Mouse (Mus musculus) kidney, embryonic 15.5 days (tissue): ENCODE data around the gene Pld5. TPM values are rescaled to one million over a fixed set of nuclear protein-coding genes. Genes with fewer than 3 reads are reported as not detected.

ENCODE experiments used
- ATAC-seq: fragments of 200-750 bp; cut with Nextera tagmentation; replicated peaks from 2 replicates; pipeline ENCODE4 v1.8.0; 2017; ENCODE audit warnings: moderate TSS enrichment; ENCODE audit not compliant: low FRiP score
- H3K27ac ChIP-seq: fragments of 300-500 bp; sonication (generic); 2 replicates; pipeline ENCODE4 v1.5.1; 2015; ENCODE audit warnings: mild to moderate bottlenecking, inconsistent platforms
- H3K27me3 ChIP-seq: fragments of 300-500 bp; sonication (generic); 2 replicates; pipeline ENCODE4 v1.6.1; 2015; ENCODE audit warnings: inconsistent platforms
- H3K36me3 ChIP-seq: fragments of 300-500 bp; sonication (generic); 2 replicates; pipeline ENCODE4 v1.6.1; 2015; ENCODE audit warnings: inconsistent platforms
- H3K4me1 ChIP-seq: fragments of 300-500 bp; sonication (generic); 2 replicates; pipeline ENCODE4 v1.6.1; 2015; ENCODE audit warnings: inconsistent platforms
- H3K4me2 ChIP-seq: fragments of 300-500 bp; sonication (generic); 2 replicates; pipeline ENCODE4 v1.6.1; 2015; ENCODE audit warnings: moderate library complexity, mild to moderate bottlenecking, inconsistent platforms
- H3K4me3 ChIP-seq: fragments of 300-500 bp; sonication (generic); replicated peaks from 2 replicates; pipeline ENCODE4 v1.5.1; 2015; ENCODE audit warnings: mild to moderate bottlenecking, inconsistent platforms
- H3K9ac ChIP-seq: fragments of 300-500 bp; sonication (generic); 2 replicates; pipeline ENCODE4 v1.6.1; 2015; ENCODE audit warnings: mild to moderate bottlenecking, inconsistent platforms
- H3K9me3 ChIP-seq: fragments of 300-500 bp; sonication (generic); replicated peaks from 2 replicates; pipeline ENCODE4 v1.6.1; 2016; ENCODE audit warnings: inconsistent platforms
- WGBS: fragments of 180-500 bp; shearing (Covaris S2); methylation state at CpG from one replicate; pipeline ENCODE4 v1.1.7; 2015; ENCODE audit warnings: mixed read lengths; 5-methylcytosine and 5-hydroxymethylcytosine counted together
- polyA plus RNA-seq: library from polyadenylated mRNA; unstranded; fragments of >200 nt; fragmentation: Nextera tagmentation; extraction: Ambion mirVana; gene quantifications from 2 replicates; pipeline ENCODE4 v1.2.1, GENCODE M21; 2015

The Pld5 gene
- polyA plus RNA-seq, 1 experiment from 2014 or later: 2.5 TPM

DNA sequence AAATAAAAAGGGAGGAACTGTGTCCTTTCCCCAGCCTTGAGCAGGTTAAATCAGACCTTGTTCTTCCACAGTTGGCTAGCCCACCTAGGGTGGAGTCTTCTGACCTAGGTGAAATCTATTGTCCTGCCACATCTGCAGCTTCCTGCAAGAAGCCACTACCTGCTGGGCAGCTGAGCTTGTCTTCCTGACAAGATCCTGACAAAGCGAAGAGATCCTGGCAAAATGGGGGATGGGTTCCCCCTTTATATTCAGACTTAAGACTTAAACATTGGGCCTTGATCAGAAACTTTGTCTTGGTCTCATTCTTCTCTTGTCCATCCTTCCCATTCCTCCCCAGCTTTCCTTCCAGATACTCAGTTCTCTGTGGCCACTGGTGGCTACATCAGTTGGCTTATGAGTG is 246.0 kb downstream of the Pld5 start:
- no peaks in the 10 kb centered on the region for H3K9me3 ChIP-seq
- H3K4me2 ChIP-seq: no peak overlapping the region
- H3K4me3 ChIP-seq: no peak overlapping the region
- no peaks in the 10 kb centered on the region for H3K4me1 ChIP-seq
- no peak for ATAC-seq
- no peak overlapping the region for H3K27ac ChIP-seq
- WGBS: 85% methylated on average over 1 of the region's 1 CpGs
- no peaks in the 10 kb centered on the region for H3K27me3 ChIP-seq
- no peaks in the 10 kb centered on the region for H3K36me3 ChIP-seq
- no peak overlapping the region for H3K9ac ChIP-seq

DNA sequence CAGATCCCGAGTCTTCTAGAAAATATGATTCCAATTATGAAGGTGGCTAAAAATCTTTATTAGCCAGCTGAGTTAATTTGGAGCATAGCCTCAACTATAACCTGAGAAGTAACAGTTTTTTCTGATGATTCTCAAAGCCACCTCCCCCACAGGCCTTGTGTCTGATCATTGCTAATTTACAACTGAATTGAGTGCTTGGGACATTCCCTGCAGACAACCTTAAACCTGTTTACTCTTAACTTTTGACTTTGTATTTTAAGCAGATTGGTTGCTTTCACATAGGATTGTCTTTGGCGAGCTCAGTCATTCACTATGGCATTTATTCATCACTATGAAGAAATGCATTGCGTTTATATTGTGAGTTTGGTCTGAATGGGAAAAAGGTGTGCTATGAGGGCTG is 246.7 kb downstream of the Pld5 start:
- H3K4me1 ChIP-seq: no peaks in the 10 kb centered on the region
- ATAC-seq: no peak
- WGBS: 68% methylated on average over 3 of the region's 3 CpGs

DNA sequence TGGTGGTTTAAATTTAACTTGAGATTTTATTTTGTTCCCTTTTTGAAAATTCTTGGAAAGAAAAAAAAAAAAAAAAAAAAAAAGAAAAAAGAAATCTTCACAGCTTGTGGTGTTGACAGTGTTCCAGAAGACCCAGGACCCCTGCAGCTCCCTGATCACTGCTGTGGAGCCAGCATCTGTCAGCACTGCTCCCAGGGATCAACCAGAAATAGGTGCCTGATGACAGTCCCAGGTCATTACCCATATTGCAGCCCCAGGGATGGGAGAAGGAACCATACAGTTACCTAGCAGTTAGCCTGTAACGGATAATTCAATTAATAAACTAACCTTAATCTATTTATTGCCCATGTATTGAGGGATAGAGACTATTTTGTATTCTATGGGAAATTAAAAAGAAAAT is 250.6 kb downstream of the Pld5 start:
- WGBS: 78% methylated on average over 1 of the region's 1 CpGs
- Histone ChIP-seq H3K4me1 (no peaks in the 10 kb centered on the region), H3K4me3 (no peak overlapping the region), H3K4me2 (no peak overlapping the region), H3K27ac (no peak overlapping the region), H3K27me3 (no peaks in the 10 kb centered on the region), H3K36me3 (no peaks in the 10 kb centered on the region), H3K9me3 (no peaks in the 10 kb centered on the region), H3K9ac (no peak overlapping the region)
- ATAC-seq: no peak

More for the DNA sequence above, 246.7 kb downstream of the Pld5 start:
- Histone ChIP-seq H3K9ac (no peak overlapping the region), H3K9me3 (no peaks in the 10 kb centered on the region), H3K36me3 (no peaks in the 10 kb centered on the region), H3K27me3 (no peaks in the 10 kb centered on the region), H3K27ac (no peak overlapping the region), H3K4me2 (no peak overlapping the region), H3K4me3 (no peak overlapping the region)

DNA sequence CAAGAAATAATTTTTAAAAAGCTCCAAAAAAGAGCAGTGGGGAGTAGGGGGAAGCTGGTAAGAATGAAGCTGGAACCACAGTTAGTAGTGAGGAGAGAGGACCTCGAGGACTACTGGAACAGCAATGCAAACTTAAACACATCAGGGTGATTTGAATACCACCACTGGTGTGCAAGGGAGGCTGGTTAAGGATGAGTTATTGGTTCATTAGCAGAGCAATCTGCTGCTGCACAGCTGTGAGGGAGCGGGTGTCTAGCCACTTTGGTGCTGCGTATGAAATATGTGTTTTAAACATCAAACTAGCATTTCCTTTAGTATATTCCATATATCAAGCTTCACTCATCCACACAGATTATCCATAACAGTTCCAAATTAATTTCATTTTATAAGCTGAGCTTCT is 256.6 kb downstream of the Pld5 start:
- H3K9me3 ChIP-seq: no peaks in the 10 kb centered on the region
- H3K4me3 ChIP-seq: no peak overlapping the region
- no peak for ATAC-seq
- H3K36me3 ChIP-seq: no peaks in the 10 kb centered on the region
- WGBS: 85% methylated on average over 3 of the region's 3 CpGs
- H3K9ac ChIP-seq: no peak overlapping the region
- no peak overlapping the region for H3K4me2 ChIP-seq
- no peak overlapping the region for H3K27ac ChIP-seq
- no peaks in the 10 kb centered on the region for H3K4me1 ChIP-seq
- no peaks in the 10 kb centered on the region for H3K27me3 ChIP-seq

DNA sequence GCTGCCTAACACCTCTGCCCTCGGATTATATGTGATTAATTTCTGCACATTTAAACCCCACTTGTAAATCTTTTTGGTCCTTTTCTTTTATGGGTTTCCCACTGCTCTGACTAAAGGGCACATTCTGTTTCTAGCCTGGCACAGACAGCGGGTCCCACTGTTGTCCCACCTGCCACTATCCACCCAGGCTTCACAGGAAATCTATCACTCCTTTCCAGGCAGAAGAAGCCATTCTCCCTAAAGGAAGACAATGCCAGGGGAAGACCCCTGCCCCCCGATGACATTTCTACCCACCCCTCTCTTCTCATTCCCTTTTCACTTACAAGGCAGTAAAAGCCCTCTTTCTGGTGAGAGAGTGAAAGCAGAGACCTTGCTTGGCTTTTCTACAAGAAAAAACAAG is 259.0 kb downstream of the Pld5 start:
- Histone ChIP-seq H3K27ac (no peak overlapping the region), H3K27me3 (no peaks in the 10 kb centered on the region), H3K4me3 (no peak overlapping the region), H3K9me3 (no peaks in the 10 kb centered on the region), H3K9ac (no peak overlapping the region), H3K36me3 (no peaks in the 10 kb centered on the region), H3K4me2 (no peak overlapping the region), H3K4me1 (no peaks in the 10 kb centered on the region)
- 28% methylated on average over 3 of the region's 3 CpGs for WGBS
- no peak for ATAC-seq

DNA sequence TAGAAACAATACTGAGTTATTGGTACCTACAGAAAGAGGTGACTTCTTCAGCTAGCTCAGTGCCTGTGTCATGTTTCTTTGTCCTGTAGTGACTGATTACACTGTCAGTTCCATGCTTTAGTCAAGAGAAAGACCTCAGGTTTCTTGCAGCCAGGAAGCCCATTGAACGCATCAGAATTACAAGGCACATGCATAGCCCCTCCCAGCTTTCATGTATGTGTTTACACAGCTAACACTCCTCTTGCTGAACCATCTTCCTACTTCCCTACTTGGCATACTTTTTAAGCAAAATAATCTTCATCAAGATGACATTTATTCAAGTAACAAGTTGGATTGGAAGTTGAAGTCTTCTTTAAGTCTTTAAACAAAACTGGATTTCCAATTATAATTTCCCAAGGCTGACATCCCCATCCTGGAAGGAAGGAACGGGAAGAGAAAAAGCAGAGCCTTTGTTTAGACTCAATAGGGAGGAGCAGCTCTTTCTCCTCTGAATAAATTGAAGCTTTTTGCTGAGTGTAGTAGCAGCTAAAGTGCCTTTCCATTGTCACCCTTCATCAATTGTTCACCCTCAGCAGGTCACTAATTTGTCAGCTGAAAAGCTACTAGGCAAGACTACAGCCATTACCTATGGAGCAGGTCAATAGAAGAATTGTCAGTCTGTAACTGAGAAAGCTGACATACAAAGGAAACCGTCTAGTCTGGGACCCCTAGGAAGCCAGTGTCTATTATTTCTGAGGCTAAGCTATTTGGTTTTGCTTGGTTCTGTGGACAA is 261.4 kb downstream of the Pld5 start:
- Histone ChIP-seq H3K27me3 (no peaks in the 10 kb centered on the region), H3K9ac (no peak overlapping the region), H3K27ac (no peak overlapping the region), H3K9me3 (no peaks in the 10 kb centered on the region), H3K36me3 (no peaks in the 10 kb centered on the region), H3K4me2 (no peak overlapping the region), H3K4me3 (no peak overlapping the region), H3K4me1 (no peaks in the 10 kb centered on the region)
- ATAC-seq: no peak
- 66% methylated on average over 3 of the region's 3 CpGs for WGBS

DNA sequence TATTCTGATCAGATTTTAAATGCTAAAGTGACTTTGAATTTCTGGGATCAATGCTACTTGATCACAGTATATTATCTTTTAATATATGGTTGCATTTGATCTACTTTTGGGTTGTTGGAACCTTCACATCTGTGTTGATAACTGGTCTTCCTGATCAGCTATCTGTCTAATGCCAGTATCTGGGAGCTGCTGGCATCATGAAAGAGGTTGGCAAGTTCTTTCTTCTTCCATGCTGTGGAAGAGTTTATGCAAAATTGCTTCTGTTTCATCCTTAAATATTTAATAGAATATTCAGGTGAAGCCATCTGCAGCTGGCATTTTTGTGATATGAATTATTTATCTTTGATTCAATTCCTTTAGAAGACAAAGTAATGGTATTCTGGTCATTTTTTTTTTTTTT is 263.6 kb downstream of the Pld5 start:
- ATAC-seq: no peak
- Histone ChIP-seq H3K4me1 (no peaks in the 10 kb centered on the region), H3K4me3 (no peak overlapping the region), H3K27ac (no peak overlapping the region), H3K9me3 (no peaks in the 10 kb centered on the region), H3K27me3 (no peaks in the 10 kb centered on the region), H3K9ac (no peak overlapping the region), H3K4me2 (no peak overlapping the region), H3K36me3 (no peaks in the 10 kb centered on the region)

DNA sequence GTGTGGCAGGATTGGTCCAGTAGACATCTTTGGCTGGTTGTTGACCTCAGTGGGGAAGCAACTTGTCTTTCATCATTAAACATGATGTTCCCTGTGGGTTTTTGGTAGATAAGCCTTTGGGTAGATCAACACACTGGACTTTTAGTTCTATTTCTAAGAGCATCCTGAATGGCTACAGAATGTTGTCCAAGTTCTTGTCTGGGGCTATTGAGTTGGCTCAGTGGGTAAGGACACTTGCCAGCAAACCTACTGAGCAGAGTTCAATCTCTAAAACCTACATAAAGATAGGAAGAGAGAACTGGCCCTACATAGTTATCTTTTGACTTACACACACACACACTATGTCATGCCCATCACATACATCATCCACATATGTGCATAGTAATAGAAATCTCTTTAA is 264.0 kb downstream of the Pld5 start:
- no peaks in the 10 kb centered on the region for H3K36me3 ChIP-seq
- H3K9me3 ChIP-seq: no peaks in the 10 kb centered on the region
- H3K4me2 ChIP-seq: no peak overlapping the region
- no peak for ATAC-seq
- H3K27ac ChIP-seq: no peak overlapping the region
- H3K9ac ChIP-seq: no peak overlapping the region
- H3K4me1 ChIP-seq: no peaks in the 10 kb centered on the region
- H3K4me3 ChIP-seq: no peak overlapping the region
- H3K27me3 ChIP-seq: no peaks in the 10 kb centered on the region

DNA sequence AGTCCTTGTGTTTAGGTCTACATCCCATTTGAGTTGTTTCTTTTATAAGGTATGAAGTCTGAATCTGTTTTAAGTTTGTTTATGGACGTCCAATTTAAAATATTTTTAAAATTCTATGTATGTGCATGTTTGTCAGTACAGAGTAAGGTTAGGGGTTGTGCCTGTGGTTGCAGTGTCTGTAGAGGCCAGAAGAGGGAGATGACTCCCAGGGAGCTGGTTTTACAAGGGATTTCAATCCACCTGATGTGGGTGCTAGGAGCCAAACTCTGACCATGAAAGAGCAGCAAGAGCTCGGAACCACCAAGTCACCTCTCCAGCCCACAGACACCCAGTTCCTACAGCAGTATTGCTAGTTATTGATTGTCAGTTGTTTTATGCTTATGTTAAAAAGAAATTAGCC is 266.7 kb downstream of the Pld5 start:
- Histone ChIP-seq H3K36me3 (no peaks in the 10 kb centered on the region), H3K9ac (no peak overlapping the region), H3K27me3 (no peaks in the 10 kb centered on the region), H3K4me3 (no peak overlapping the region), H3K9me3 (no peaks in the 10 kb centered on the region), H3K4me1 (no peaks in the 10 kb centered on the region), H3K4me2 (no peak overlapping the region), H3K27ac (no peak overlapping the region)
- no peak for ATAC-seq
- 86% methylated on average over 2 of the region's 2 CpGs for WGBS

DNA sequence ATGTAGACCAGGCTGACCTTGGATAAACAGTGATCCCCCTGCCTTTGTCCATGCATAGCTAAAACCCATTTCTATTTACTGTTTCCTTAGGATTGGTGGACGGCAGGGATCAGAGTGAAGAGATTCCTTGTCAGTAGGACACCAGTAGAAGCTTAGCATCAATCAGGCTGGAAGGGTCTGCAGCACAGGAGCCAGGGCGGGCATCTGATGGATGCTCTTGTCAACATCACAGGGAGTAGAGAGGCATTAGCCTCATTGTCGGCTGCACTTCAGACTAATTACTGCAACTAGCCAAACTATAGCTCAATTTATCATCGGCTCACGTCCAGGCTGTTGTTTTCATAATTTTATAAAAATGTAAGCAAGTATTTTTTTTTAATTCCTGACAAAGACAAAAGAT is 274.5 kb downstream of the Pld5 start:
- no peaks in the 10 kb centered on the region for H3K27me3 ChIP-seq
- no peaks in the 10 kb centered on the region for H3K9me3 ChIP-seq
- 69% methylated on average over 5 of the region's 5 CpGs for WGBS
- no peak overlapping the region for H3K4me2 ChIP-seq
- no peaks in the 10 kb centered on the region for H3K36me3 ChIP-seq
- no peak for ATAC-seq
- H3K9ac ChIP-seq: no peak overlapping the region
- no peak overlapping the region for H3K27ac ChIP-seq
- no peaks in the 10 kb centered on the region for H3K4me1 ChIP-seq
- H3K4me3 ChIP-seq: no peak overlapping the region

DNA sequence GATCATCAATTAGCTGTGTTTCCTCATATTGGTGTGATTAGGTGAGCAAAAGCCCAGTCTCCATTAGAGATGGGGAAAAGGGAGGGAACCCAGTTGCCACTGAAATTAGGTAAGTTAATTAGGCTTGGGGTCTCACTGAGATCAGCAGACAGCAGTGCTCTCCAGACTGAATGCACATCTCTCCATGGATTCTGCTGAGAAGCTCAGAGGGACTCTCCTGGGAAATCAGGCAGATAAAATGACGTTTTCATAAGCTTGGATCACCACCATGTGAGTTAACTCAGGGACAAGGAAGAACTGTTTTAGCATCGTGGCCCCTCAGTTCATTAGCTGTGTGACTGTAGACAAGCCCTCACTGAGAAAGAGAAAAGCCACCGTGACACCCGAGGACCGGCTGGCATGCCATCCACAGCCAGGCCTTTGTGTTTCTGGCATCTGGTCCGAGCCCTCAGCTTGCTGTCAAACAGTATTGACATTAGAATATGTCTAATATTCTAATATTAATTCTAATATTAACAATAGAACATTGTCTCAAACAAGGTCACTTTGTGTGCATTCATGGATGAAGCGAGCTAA is 277.9 kb downstream of the Pld5 start:
- H3K4me3 ChIP-seq: no peak overlapping the region
- H3K36me3 ChIP-seq: no peaks in the 10 kb centered on the region
- H3K27ac ChIP-seq: no peak overlapping the region
- ATAC-seq: no peak
- H3K4me1 ChIP-seq: no peaks in the 10 kb centered on the region
- WGBS: 61% methylated on average over 7 of the region's 7 CpGs
- H3K27me3 ChIP-seq: no peaks in the 10 kb centered on the region
- H3K9ac ChIP-seq: no peak overlapping the region
- no peak overlapping the region for H3K4me2 ChIP-seq
- H3K9me3 ChIP-seq: no peaks in the 10 kb centered on the region

DNA sequence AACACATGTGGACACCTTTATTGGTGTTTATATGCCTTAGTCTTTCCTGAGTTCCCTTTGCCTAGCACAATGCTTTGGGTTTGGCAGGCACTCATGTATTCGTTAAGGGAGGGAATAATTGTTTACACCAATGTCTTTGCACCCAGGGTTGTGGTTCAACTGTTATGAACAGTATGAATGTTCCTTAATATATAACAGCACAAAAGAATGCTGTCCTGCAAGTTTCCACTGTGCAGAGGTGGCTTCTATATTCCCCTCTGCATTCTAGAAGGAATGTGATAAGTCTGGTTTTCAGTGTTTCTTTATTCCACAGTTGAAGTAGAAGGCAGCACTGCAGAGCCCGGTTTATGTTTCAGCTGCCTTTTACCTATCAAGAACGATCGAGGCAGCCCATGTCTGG is 286.2 kb downstream of the Pld5 start:
- Histone ChIP-seq H3K4me2 (no peak overlapping the region), H3K4me3 (no peak overlapping the region), H3K27me3 (no peaks in the 10 kb centered on the region), H3K4me1 (no peaks in the 10 kb centered on the region), H3K9ac (no peak overlapping the region), H3K9me3 (no peaks in the 10 kb centered on the region), H3K27ac (no peak overlapping the region), H3K36me3 (no peaks in the 10 kb centered on the region)
- 80% methylated on average over 4 of the region's 4 CpGs for WGBS
- 0 out of 2 replicates have a peak, but pooled peaks have one; percentile 54 for ATAC-seq

DNA sequence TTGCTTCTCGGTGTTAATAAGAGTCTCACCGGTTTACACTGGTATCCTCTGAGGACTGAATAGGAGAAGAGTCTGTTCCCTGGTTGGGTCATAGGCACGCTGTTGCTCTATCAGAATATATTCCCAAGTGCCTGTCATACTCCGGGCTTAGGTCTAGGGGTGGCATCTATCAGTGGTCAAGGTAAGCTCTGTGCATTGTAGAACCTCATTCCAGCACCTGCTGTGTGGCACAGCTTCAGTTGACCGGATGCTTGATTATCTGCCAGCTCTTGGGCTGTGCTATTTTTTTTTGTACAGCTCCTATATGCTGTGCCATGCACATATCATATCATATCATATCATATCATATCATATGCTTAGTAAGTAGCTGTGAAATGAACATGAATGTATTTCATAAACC is 286.7 kb downstream of the Pld5 start:
- WGBS: 92% methylated on average over 5 of the region's 5 CpGs
- no peaks in the 10 kb centered on the region for H3K4me1 ChIP-seq

More for the DNA sequence above, 286.7 kb downstream of the Pld5 start:
- no peak overlapping the region for H3K4me3 ChIP-seq
- H3K36me3 ChIP-seq: no peaks in the 10 kb centered on the region
- no peaks in the 10 kb centered on the region for H3K27me3 ChIP-seq
- H3K27ac ChIP-seq: 0 out of 2 replicates have a peak overlapping the region, but pooled peaks have one; percentile 29
- no peak overlapping the region for H3K4me2 ChIP-seq
- H3K9ac ChIP-seq: no peak overlapping the region
- no peak for ATAC-seq
- no peaks in the 10 kb centered on the region for H3K9me3 ChIP-seq
